Mouse (Mus musculus): ENCODE results near the gene Hist1h4m. TPM values are rescaled to one million over a fixed set of nuclear protein-coding genes. Genes with fewer than 3 reads are reported as not detected.

The Hist1h4m gene
- 71.7 and 77.6 TPM in 2 replicates for total RNA-seq (2015; ENCODE audit: low replicate concordance)
- 860 and 1,014 TPM in 2 replicates for total RNA-seq (2017; ENCODE audit: low replicate concordance)

GRCm38 (mm10) chr13:21811539-21811938 lies at the start of gene Hist1h4m:
Gene Hist1h4m, plus strand, starts transcription at chr13:21811746.
- ATAC-seq (replicated peaks; ENCODE audit: low FRiP score, poor library complexity, severe bottlenecking), result peak; percentile 66

GRCm38 (mm10) chr13:21778814-21779766 lies 32.5 kb upstream of the Hist1h4m start:
- peak; percentile 58 for ATAC-seq (replicated peaks; ENCODE audit: low FRiP score, poor library complexity, severe bottlenecking)

GRCm38 (mm10) chr13:21779767-21780731 lies 31.5 kb upstream of the Hist1h4m start, which contains the start of gene Hist1h1b:
Gene Hist1h1b, minus strand, starts transcription at chr13:21780625.
- ATAC-seq (replicated peaks; ENCODE audit: low FRiP score, poor library complexity, severe bottlenecking), result peak; percentile 47

GRCm38 (mm10) chr13:21781021-21781555 lies 30.5 kb upstream of the Hist1h4m start:
- no peak for ATAC-seq (replicated peaks; ENCODE audit: low FRiP score, poor library complexity, severe bottlenecking)

GRCm38 (mm10) chr13:21781639-21782038 lies 29.9 kb upstream of the Hist1h4m start:
- ATAC-seq (replicated peaks; ENCODE audit: low FRiP score, poor library complexity, severe bottlenecking), result no peak

- ATAC-seq (replicated peaks; ENCODE audit: low FRiP score, poor library complexity, severe bottlenecking), result 0 out of 2 replicates have a peak, but pooled peaks have one; percentile 1
Observed at GRCm38 (mm10) chr13:21782361-21783254, 28.9 kb upstream of the Hist1h4m start.

GRCm38 (mm10) chr13:21783255-21783617 lies 28.3 kb upstream of the Hist1h4m start, which contains the start of gene Hist1h3i:
Gene Hist1h3i, minus strand, starts transcription at chr13:21783370.
- peak; percentile 27 for ATAC-seq (replicated peaks; ENCODE audit: low FRiP score, poor library complexity, severe bottlenecking)

- no peak for ATAC-seq (replicated peaks; ENCODE audit: low FRiP score, poor library complexity, severe bottlenecking)
Observed at GRCm38 (mm10) chr13:21783734-21784161, 27.8 kb upstream of the Hist1h4m start.

- no peak for ATAC-seq (replicated peaks; ENCODE audit: low FRiP score, poor library complexity, severe bottlenecking)
Observed at GRCm38 (mm10) chr13:21784311-21784710, 27.2 kb upstream of the Hist1h4m start.

- ATAC-seq (replicated peaks; ENCODE audit: low FRiP score, poor library complexity, severe bottlenecking), result peak; percentile 13
Observed at GRCm38 (mm10) chr13:21786189-21786898, 25.2 kb upstream of the Hist1h4m start.

- peak; percentile 78 for ATAC-seq (replicated peaks; ENCODE audit: low FRiP score, poor library complexity, severe bottlenecking)
Observed at GRCm38 (mm10) chr13:21786899-21787629, 24.5 kb upstream of the Hist1h4m start, which contains the start of the genes Hist1h2an and Hist1h2bp. Gene Hist1h2an, minus strand, starts transcription at chr13:21787218. Gene Hist1h2bp, plus strand, starts transcription at chr13:21787461.

- no peak for ATAC-seq (replicated peaks; ENCODE audit: low FRiP score, poor library complexity, severe bottlenecking)
Observed at GRCm38 (mm10) chr13:21787760-21788593, 23.6 kb upstream of the Hist1h4m start.

- no peak for ATAC-seq (replicated peaks; ENCODE audit: low FRiP score, poor library complexity, severe bottlenecking)
Observed at GRCm38 (mm10) chr13:21789925-21790324, 21.6 kb upstream of the Hist1h4m start.

GRCm38 (mm10) chr13:21790601-21791283 lies 20.8 kb upstream of the Hist1h4m start:
- no peak for ATAC-seq (replicated peaks; ENCODE audit: low FRiP score, poor library complexity, severe bottlenecking)

GRCm38 (mm10) chr13:21795584-21795983 lies 16.0 kb upstream of the Hist1h4m start:
- ATAC-seq (replicated peaks; ENCODE audit: low FRiP score, poor library complexity, severe bottlenecking), result no peak

GRCm38 (mm10) chr13:21797163-21797562 lies 14.4 kb upstream of the Hist1h4m start:
- peak; percentile 84 for ATAC-seq (replicated peaks; ENCODE audit: low FRiP score, poor library complexity, severe bottlenecking)

All from erythroblast, adult 5-6 weeks (primary cell).